Mouse (Mus musculus): ENCODE results near the gene Gfpt2. TPM values are rescaled to one million over a fixed set of nuclear protein-coding genes. Genes with fewer than 3 reads are reported as not detected.

The Gfpt2 gene
- polyA plus RNA-seq, 2 experiments from 2014 or later: 0.83 to 1.1 TPM

Other genes starting within 250 kb of the Gfpt2 start
- not detected for gene Olfr1380, start 237.3 kb upstream of the Gfpt2 start, polyA plus RNA-seq (2017; shearing (Covaris generic))
- not detected for gene Flt4, start 184.9 kb upstream of the Gfpt2 start, polyA plus RNA-seq (2017; shearing (Covaris generic))
- gene Scgb3a1, start 130.6 kb upstream of the Gfpt2 start, polyA plus RNA-seq (2017; shearing (Covaris generic)): under 1 TPM in 1 of 2 experiments, not detected in 1; 0.97 TPM
- 10 to 100 TPM; 25.8 to 30.9 TPM for gene Cnot6, start 81.5 kb upstream of the Gfpt2 start, polyA plus RNA-seq (2017; shearing (Covaris generic))
- 10 to 100 TPM; 17.3 to 19.2 TPM for gene Mapk9, start 52.6 kb downstream of the Gfpt2 start, polyA plus RNA-seq (2017; shearing (Covaris generic))
- gene Rasgef1c, start 107.7 kb downstream of the Gfpt2 start, polyA plus RNA-seq (2017; shearing (Covaris generic)): under 1 TPM in 1 of 2 experiments, not detected in 1; 0.50 TPM
- gene Rnf130, start 231.2 kb downstream of the Gfpt2 start, polyA plus RNA-seq (2017; shearing (Covaris generic)): 1 to 10 TPM in 1 of 2 experiments, under 1 TPM in 1; 0.73 to 1.9 TPM